Mouse (Mus musculus): ENCODE measurements around the gene Odf3l2.

Gene Odf3l2

DNA sequence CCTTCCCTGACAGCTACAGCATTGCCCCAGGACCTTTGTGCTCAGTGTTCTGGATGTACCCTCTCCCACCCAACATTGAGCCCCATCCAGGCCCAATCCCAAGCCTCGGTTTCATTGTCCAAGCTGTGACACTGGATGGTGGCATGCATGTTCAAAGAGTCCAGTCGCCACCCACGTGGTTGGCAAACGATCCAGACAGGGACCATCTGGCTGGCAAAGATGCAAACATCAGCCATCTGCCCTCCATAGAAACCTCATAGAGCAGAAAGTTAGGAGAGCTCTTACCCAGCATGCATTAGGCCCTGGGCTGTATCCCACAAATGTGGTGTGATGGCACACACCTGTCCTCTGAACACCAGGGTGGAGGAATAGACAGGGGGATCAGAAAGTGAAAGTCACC lies 14.1 kb downstream of the Odf3l2 start:
- no peak for DNase-seq (ENCODE audit: low spot score in 2 of 2)

DNA sequence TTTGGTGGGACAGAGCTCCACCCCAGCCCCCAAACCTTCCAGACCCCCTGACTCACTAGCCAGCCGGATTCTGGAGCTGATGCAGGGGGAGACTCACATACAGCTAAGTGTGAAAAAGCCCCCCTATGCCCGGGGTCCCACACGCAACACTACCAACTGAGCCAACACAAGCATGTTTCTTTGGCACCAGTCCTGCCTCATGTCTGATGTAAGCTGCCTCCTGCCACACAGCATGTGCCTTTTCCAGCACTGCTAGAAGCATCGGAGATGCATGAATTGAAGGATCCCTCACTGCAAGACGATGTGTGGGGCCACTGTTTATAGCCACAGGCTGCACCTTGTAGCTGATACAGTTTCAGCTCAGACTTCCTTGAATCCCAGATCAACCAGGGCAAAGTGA lies 17.2 kb downstream of the Odf3l2 start:
- no peak for DNase-seq (ENCODE audit: low spot score in 2 of 2)

DNA sequence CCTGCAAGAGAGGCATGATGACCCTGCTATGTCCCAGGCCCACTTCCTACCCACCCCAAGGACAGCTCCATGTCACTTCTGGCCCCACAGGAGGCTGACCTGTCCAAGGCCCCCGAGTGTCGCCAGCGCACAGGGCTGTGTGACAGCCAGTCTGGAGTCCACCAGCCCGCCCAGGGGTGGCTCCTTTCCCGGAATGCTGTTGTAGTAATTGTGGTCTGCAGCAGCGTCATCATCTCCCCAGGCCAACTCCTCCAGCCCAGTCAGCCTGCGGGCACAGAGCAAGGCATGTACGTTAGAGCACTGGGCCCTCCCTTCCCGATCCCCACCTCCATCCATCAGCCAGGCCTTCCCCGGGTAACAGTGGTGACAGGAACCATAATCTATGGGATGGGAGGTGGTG lies 19.4 kb downstream of the Odf3l2 start:
- no peak for DNase-seq (ENCODE audit: low spot score in 2 of 2)

DNA sequence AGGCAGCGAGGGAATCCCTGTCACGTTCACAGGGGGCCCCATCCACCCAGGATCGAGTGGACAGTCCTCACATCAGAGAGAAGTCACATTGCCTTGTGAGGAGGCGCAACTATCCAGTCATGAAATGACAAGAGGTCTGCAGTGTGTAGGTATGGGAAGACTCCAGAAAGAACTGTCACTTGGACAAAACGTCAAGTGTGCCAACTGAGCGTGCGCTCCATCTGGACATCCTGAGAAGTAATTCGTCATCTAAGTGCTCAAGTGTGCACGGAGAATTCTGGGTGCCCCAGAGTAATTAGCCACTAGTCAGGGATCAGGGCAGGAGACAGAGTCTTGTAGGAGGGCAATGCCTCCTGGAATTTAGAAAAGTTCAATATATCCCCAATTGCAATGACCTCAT lies 20.1 kb downstream of the Odf3l2 start:
- no peak for DNase-seq (ENCODE audit: low spot score in 2 of 2)

DNA sequence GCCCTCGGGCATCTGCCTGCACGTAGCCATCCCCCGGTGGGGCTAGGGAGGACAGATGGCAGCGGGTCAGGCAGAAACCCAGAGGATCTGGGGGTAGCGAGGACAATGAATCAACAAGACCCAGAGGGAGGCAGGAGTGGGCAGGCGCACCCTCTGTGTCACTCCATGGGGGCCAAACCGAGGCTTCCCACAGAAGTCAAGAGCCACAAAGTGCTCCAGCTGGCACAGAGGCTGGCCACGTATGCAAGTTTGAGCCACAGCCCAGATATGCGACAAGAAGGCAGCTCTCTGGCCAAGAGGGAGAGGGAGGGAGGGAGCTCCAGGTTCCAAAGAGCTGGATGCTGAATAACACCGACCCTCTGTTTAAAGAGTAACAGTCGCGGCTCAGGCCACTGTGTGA lies 21.6 kb downstream of the Odf3l2 start:
- no peak for DNase-seq (ENCODE audit: low spot score in 2 of 2)

DNA sequence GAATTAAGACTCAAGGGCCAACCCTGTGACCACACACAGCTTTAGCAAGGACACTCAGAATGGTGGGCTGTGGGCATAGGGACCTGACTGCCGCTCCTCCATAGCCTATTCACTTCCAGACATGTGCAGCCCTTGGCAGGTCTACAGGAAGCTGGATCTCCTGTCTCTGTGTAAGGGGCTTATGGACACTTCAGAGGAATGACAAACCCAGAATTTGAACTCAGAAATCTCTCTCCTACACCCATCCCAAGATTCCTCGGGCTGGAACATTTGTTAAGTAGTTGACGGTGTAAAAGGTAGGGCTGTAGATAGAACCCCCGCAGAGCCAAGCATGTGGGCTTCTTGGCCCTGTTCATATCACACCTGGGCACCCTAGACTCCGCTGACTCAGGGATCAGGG lies 29.2 kb downstream of the Odf3l2 start:
- no peak for DNase-seq (ENCODE audit: low spot score in 2 of 2)

DNA sequence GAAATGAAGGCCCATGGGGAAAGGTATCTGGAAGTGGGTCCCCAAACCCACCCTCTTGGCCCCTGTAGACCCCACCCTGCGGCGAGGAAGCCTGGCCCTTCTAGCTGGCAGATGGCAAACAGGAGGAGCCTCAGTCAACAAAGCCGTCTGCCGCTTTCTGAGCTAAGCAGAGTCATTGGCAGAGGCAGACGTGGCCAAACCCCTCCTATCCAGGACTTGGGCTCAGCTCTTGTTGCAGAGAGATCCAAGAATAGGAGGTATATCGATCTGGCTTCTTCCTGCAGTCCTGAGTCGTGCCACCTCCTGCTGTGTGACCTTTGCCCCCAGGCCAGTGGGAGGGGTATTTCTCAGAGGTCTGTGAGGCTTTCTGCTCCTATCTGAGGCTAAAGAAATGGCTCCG lies 29.7 kb downstream of the Odf3l2 start:
- DNase-seq (ENCODE audit: low spot score in 2 of 2), result no peak

DNA sequence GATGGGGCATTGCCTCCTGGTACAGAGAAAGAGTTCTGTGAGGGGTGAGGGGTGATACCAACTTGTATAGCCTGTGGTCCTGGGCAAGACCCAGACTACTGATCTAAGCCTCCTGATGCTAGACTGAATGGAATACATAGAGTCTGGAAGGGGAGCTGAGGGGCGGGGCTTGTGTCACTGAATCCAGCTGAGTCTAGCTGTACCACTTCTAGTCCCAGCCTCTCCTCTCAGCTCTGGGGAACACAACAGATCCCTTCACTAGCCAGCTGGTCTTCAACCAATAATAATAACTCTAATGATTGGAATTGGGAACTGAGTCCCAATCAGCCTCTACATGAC lies 31.3 kb downstream of the Odf3l2 start:
- DNase-seq (ENCODE audit: low spot score in 2 of 2), result no peak

DNA sequence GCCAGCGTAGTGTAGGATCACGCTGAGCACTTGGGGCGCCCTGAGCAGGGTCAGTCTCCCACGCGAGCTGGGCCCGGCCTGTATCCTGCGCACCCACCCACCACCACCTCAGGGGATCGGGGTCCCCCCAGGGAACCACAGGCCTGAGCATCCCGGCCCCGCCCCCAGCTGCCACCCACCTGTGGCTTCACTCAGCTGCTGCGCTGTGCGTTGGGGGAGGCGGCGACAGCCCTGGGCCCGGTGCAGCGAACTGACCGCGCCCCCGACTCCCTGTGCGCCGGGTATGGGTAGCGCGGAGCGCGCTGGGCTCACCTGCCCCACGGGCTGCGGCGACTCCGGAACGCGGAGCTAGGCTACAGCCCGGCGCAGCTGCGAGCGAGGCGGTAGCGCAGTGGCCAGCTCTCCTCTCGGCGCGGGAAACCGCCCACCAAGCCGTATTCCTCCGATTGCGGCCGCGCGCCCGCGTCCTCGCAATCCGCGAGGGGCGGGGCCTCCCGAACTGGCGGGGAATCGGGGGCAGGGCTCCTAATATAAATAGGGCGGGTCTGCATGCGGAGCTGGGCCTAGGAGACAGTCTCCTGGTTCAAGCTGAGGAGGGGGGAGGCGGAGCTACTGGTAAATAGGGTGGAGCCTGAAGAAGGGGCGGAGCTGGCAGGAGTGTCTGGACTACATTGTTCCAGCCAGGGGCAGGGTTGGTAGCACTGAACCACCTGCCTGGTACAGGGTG lies 31.8 kb downstream of the Odf3l2 start, which contains the start of gene C2cd4c:
Gene C2cd4c (minus strand): TSS at position 448 of the 727 bp plus-strand sequence.
- DNase-seq (ENCODE audit: low spot score in 2 of 2), result peak in 1 of 2 experiments; percentile 6

DNA sequence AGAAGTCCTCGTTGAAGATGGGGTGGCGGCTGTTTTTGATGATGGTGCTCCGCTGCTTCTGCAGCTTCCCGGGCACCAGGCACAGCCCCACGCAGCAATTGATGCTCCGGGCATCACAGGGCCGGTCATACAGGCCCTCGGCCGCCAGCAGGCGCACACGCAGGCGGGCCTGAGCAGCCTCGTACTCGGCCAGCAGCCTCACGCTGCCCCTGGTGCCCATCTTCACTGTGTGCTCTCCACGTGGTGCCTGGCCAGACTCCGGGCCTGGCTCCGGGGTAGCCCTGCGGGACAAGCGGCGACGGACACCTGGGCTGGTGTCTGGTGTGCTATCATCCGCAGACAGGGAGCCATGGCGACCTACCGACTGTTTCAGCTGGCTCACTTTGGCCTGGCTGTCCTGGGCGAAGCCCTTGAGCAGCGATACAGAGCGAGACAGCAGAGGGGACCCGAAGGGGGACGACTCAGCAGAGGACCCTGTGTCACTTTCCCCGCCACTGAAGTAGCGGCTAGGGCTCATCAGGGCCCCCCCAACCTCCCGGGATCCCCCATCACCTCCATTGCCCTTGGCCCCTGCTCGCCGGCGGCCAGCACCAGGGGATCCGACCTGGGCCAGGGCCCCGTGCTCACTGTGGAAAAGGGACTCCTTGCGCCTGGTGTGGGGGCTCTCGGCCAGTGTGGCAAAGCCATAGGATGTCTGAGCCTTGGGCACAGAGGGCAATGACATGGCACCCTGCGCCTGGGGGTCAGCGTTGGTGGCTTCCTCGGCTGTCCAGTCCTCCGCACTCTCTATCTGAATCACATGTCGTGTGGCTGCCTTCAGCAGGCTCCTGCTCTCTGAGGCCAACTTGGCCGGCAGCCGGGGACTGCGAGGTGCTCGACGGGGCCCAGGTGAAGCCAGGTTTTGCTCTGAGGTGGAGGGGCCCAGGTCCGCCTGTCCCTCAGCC lies 33.1 kb downstream of the Odf3l2 start:
- no peak for DNase-seq (ENCODE audit: low spot score in 2 of 2)

DNA sequence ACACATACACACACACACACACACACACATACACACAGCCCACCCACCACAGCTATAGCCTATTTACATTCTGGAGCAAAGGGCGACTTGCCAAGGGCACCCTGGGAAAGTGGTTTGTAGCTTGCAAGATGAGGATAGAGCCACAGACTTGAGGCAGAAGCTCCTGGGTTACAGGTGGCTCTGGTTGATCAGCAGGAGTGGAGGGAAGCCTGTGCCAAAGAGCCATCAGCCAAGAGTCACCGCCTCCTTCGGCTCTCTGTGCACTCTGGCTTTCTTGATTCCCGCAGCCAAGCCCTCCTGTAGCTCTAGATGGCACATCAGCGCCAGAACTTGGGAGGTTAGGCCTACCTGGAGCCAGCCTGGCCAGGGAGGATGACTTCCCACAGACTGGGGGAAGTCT lies 34.2 kb downstream of the Odf3l2 start:
- DNase-seq (ENCODE audit: low spot score in 2 of 2), result no peak

DNA sequence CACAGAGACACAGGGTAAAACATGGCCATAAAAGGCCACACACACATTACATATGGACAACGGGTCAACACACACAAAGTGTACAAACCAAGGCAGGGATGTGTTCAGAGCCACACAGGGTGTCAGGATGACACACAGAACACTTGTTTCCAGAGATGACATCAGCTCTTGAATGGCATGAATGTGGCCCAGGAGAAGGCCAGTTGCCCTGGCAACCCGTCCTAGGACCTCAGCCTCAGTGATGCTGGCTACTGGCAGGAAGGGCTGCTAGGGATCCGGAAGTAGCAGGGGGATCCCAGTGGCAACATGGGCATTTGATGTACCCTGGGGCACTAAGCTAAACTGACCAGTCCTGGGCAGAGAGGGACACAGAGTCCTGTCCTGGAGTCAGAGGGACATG lies 36.3 kb downstream of the Odf3l2 start:
- DNase-seq (ENCODE audit: low spot score in 2 of 2), result no peak

DNA sequence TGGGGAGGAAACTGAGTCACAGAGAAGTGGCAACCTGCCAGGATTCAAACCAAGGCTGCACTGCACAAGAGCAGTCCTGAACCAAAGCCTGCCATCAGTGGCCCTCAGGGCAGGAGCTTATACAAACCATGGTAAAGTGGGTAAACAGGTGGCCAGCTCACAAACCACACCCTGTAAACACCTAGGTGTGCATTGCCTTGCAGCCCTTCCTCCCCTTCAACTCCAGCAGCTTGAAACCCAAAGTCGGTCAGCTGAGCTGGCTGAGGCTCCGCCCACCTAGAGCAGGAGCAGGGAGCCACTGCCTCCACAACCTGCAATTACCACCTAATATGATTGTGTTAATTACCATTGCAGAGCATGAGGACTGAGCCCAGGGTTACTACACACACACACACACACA lies 37.6 kb downstream of the Odf3l2 start:
- no peak for DNase-seq (ENCODE audit: low spot score in 2 of 2)

DNA sequence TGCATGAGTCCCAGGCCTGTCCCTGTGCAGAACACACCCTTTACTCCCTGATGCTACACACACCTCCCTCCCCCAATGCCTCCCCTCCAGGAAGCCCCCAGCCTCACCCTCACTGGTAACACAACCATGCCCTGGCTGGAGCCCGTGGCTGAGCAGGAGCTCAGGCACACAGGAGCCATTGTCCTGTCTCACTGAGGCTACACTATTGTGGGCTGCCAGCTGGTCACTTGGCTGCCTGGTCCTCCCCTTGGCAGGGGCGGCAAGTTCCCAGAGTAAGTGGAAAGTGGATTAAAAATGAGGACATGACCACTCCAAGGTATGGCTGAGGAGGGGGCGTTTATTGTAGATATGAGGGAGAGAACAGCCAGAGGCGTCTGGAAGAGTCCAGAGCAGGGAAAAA lies 39.0 kb downstream of the Odf3l2 start:
- no peak for DNase-seq (ENCODE audit: low spot score in 2 of 2)

DNA sequence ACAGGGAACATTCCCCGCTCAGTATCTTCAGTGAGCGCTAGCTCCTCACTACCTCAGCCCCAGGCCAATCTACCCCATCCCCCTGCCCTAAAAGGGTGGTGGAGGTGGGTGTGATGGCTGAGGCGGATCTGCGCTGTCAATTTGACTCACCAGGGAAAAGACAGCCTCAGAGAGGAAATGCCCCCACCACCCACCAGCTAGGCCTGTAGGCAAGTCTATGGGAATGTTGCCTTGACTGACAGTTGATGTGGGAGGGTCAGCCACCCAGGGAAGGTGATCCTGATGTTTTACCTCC lies 47.7 kb downstream of the Odf3l2 start:
- no peak for DNase-seq (ENCODE audit: low spot score in 2 of 2)

DNA sequence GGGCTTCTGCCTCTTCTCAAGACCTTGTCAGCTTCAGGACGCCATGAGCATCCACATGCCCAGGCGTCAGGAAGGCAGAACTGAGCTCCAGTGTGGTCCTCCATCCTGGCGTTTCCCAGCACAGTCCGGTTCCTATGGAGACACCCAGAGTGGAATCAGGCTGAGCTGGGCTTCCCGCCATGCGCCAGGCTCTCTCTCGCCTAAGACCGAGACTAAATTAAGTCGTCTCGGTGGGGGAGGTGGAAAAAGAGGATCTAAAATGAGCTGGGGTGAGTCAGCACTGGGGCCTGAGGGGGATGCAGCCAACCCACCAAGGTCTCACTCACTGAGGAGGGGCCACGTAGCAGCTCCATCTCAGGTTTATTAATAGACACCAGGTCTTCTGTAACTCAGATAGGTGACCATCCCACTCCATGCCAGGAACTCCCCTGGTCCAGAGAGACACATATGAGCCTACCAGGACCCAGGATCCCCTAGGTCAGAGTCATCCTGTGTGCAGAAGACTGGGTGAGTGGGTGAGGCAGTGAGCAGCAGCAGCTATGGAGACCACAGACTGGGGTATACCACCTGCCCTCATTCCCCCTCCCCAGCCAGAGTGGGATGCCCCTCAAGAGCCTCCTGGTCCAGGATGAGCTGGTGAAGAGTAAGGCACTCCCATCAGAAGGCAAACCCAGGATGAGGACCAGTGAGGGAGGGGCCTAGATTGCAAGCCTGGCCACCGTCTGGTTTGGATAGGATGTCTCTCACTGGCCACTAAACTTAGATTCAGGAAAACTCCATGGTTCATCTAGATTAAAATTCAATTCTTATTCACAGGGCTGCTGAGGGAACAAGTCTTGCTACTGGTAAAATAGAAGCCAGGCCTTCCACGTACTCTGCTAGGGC lies 48.2 kb downstream of the Odf3l2 start:
- no peak for DNase-seq (ENCODE audit: low spot score in 2 of 2)

DNA sequence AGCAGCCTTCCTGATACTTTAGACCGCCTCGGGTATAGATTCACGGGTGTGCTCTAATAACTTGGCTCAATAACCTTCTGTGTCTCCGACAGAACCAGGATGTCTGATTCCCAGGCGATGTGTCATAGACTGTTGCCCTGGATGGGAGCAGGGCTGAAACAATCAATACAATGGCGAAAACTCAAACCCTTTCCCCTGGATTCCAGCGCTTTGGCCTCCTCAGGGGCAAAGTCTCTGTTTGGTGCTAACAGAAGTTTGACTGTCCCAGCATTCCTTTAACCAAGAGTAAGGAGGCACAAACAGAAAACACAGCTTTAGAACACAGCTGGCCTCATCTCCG lies 50.0 kb downstream of the Odf3l2 start:
- no peak for DNase-seq (ENCODE audit: low spot score in 2 of 2)

DNA sequence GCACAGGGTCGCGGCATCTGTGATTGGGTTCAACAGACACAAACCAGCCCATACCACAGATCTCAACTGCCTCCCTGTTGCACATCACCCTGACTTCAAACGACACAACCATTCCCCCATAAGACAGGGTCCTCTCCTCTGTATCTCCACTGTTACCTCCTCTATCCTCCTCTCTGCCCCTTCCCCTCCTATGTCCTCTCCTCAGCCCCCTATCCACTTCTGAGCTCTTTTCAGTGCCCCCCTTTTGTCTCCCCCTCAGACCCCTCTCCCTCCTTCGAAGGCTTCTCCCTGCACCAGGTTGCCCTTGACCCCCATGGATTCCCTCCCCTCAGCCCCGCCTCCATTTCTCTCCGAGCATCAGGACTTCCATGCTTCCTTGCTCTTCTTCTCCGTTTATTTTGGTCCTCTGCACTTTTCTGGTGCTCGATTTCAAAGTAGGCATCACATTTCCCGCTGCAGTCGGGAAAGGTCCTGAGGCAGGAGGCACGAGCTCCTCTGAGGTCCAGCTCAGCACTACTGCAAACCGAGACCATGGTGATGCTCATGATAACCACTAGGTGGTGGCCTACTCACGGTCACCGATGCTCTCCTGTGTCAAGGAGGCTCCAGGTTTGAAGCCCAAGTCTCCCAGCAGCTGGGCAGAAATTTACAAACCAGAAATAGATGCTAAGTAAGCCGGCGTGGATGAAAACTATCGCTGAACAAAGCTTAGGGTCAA lies 50.5 kb downstream of the Odf3l2 start:
- DNase-seq (ENCODE audit: low spot score in 2 of 2), result peak; percentile 12 to 26

DNA sequence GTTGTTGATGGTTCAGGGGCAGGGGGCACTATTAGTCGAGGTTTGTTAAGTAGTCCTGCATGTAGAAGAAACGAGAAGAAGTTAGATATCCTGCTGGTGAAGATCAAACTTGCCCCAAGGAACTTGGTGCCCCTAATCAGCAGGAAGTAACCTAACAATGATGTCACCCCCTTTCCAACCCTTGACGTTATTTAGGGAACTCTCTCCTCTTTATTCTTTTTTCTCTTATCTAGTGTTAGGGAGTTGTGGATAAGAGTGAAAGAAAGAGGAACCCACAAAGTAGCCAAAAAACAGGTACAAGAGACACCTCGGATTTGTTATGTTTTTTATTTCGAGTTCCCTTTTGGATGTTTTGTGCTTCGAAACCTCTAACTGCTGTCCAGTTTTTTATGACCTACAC lies 51.4 kb downstream of the Odf3l2 start:
- no peak for DNase-seq (ENCODE audit: low spot score in 2 of 2)

DNA sequence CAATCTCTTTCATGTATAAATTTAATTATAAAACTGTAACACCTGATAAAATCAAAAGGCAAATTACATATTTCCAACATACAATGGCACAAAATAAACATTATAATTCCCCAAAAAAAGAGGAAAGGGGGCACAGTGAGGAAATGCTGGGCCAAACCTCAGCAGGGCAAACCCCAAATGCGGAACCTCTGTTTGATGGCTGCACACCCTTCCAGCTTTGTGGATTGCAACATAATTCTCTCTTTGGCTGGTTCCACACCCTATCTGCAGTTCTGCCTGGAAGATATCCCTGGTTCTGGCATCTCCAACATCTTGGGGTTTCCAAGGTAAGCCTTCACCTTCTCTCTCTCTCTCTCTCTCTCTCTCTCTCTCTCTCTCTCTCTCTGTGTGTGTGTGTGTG lies 54.8 kb downstream of the Odf3l2 start:
- DNase-seq (ENCODE audit: low spot score in 2 of 2), result no peak
